Mouse (Mus musculus): ENCODE results near the gene 9030624G23Rik. TPM values are rescaled to one million over a fixed set of nuclear protein-coding genes. Genes with fewer than 3 reads are reported as not detected.

The 9030624G23Rik gene
- 0.41 TPM for total RNA-seq (2023)

DNA sequence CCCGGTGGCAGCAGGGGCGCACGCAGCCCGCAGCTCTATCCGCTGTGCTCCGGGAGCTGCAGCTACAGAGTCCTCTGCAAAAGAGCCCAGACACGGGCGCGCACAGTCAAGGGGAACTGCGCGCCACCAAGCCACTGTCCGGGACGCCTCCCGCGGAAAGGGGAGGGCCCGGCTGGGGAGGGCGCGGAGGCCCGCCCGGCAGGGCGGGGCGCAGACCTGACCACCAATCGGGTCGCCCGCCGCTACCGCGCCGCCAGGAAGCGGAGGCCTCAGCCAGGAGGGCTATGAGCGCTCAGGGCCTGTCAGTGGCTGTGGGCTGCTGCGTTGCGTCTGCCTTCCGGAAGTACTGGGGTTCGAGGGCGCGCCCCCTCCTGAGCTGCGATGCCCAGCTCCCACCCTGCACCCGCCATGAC, at the start of gene 9030624G23Rik:
TSS of gene 9030624G23Rik (minus strand) at position 139 of the 413 bp plus-strand sequence.

